Mouse (Mus musculus) frontal cortex, postnatal 25 days (tissue): ENCODE measurements around the gene Sord.

ENCODE experiments used
- DNase-seq, 2 experiments: peaks; one replicate each; pipeline ENCODE4 v3.0.0; 2022; ENCODE audit warnings: low spot score in 2 of 2

Sord gene

GRCm38 (mm10) chr2:122237891-122238470, 3.4 kb downstream of the Sord start:
- DNase-seq: no peak

GRCm38 (mm10) chr2:122240735-122241134, 6.2 kb downstream of the Sord start:
- DNase-seq: no peak

GRCm38 (mm10) chr2:122241226-122241625, 6.7 kb downstream of the Sord start:
- no peak for DNase-seq

GRCm38 (mm10) chr2:122241935-122242334, 7.4 kb downstream of the Sord start:
- DNase-seq: no peak

GRCm38 (mm10) chr2:122243671-122244131, 9.2 kb downstream of the Sord start:
- peak; percentile 48 to 64 for DNase-seq

GRCm38 (mm10) chr2:122247786-122248185, 13.2 kb downstream of the Sord start:
- no peak for DNase-seq

- peak in 1 of 2 experiments; percentile 19 for DNase-seq
Observed at GRCm38 (mm10) chr2:122255997-122256396, 21.4 kb downstream of the Sord start.

- no peak for DNase-seq
Observed at GRCm38 (mm10) chr2:122260729-122261128, 26.2 kb downstream of the Sord start.

GRCm38 (mm10) chr2:122264690-122265089, 30.1 kb downstream of the Sord start:
- no peak for DNase-seq

- no peak for DNase-seq
Observed at GRCm38 (mm10) chr2:122266407-122267193, 32.1 kb downstream of the Sord start.

- no peak for DNase-seq
Observed at GRCm38 (mm10) chr2:122278769-122279168, 44.2 kb downstream of the Sord start.

- DNase-seq: no peak
Observed at GRCm38 (mm10) chr2:122284091-122284490, 49.5 kb downstream of the Sord start.

GRCm38 (mm10) chr2:122286137-122286536, 51.6 kb downstream of the Sord start:
- DNase-seq: no peak

- DNase-seq: no peak
Observed at GRCm38 (mm10) chr2:122294916-122295315, 60.4 kb downstream of the Sord start.

GRCm38 (mm10) chr2:122297271-122298095, 62.9 kb downstream of the Sord start:
- DNase-seq: no peak

GRCm38 (mm10) chr2:122298096-122298499, 63.5 kb downstream of the Sord start, which contains the start of gene Duox2:
Duox2 (minus strand) TSS chr2:122298449.
- no peak for DNase-seq

GRCm38 (mm10) chr2:122298596-122299490, 64.3 kb downstream of the Sord start, which contains the start of gene Duoxa2:
Duoxa2 (plus strand) TSS chr2:122298900.
- DNase-seq: no peak

GRCm38 (mm10) chr2:122299911-122300655, 65.5 kb downstream of the Sord start:
- no peak for DNase-seq

- no peak for DNase-seq
Observed at GRCm38 (mm10) chr2:122300656-122301020, 66.1 kb downstream of the Sord start.
